Mouse (Mus musculus) stomach, postnatal 0 days (tissue): Measurements from ENCODE around the gene Col4a6.

ENCODE experiments used
- CTCF ChIP-seq: IDR thresholded peaks from 2 replicates; pipeline ENCODE4 v1.5.1; 2016; ENCODE audit warnings: antibody characterized with exemption, low read depth, mild to moderate bottlenecking, moderate library complexity
- EP300 ChIP-seq: optimal IDR thresholded peaks from 2 replicates; pipeline ENCODE3; 2016; ENCODE audit warnings: antibody characterized with exemption

DNA sequence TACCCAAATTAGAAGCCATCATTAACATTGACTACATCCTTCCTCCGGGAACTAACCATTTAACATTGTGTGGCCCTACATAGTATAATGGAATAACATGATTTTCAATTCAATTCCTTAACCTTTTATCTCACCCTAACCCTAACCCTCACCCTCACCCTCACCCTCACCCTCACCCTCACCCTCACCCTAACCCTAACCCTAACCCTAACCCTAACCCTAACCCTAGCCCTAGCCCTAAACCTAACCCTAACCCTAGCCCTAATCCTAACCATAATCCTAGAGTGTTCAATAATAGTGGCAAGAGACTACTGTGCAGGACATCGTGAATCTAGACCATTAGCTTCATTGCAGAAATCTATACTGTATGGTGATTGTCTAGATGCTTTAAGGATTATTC lies 197.5 kb downstream of the Col4a6 start:
- TF ChIP-seq CTCF (no peak), EP300 (no peak)
